24 mouse cellular contexts compared by ENCODE assay signal in genomic region chr17:35071454-35071853, GRCm38 (mm10). TPM values are rescaled to one million over a fixed set of nuclear protein-coding genes. Genes with fewer than 3 reads are reported as not detected.
DNase-seq lines count a peak whose midpoint lies in the region; ATAC-seq lines count a peak whose summit lies in the region.
"Had no signal": no experiment of that assay in that cellular context is flagged by ENCODE, and none has a peak within 500 bp of the region (broad histone marks: within the 10 kb centered on the region; RNA-seq: fewer than 3 reads in every experiment).

No protein-coding gene starts in this region.

- H3K27ac ChIP-seq in lung, embryonic 15.5 days: peak overlapping the region; percentile 29
- H3K27ac ChIP-seq: embryonic facial prominence, embryonic 12.5 days; hindbrain, embryonic 12.5 days; hindbrain, embryonic 15.5 days had no signal

- DNase-seq in cerebellum, adult 9-11 months: peak; percentile 66
- DNase-seq in cerebellum, postnatal 36 days: no peak
- peak; percentile 49 to 52 for DNase-seq in cerebellum, postnatal 25 days
- DNase-seq in cerebellum, adult 11 months: no peak
- no peak for DNase-seq in lung, postnatal 10 days
- DNase-seq: adrenal gland, adult 2 months; adrenal gland, postnatal 14 days; forebrain, postnatal 0 days; gastrocnemius, adult 2 months; gastrocnemius, postnatal 14 days had no signal

- H3K4me2 ChIP-seq in lung, embryonic 15.5 days: no peak overlapping the region
- H3K4me2 ChIP-seq: embryonic facial prominence, embryonic 12.5 days; embryonic facial prominence, embryonic 15.5 days; heart, embryonic 11.5 days; hindbrain, embryonic 12.5 days; hindbrain, embryonic 15.5 days had no signal

- H3K4me3 ChIP-seq in lung, embryonic 15.5 days: no peak overlapping the region
- H3K4me3 ChIP-seq: embryonic facial prominence, embryonic 12.5 days; embryonic facial prominence, embryonic 15.5 days; gastrocnemius, adult 2 months; hindbrain, embryonic 12.5 days; hindbrain, embryonic 15.5 days had no signal

- 64% methylated on average over 9 of the region's 9 CpGs for WGBS in lung, embryonic 15.5 days

- H3K4me1 ChIP-seq in lung, embryonic 15.5 days: peaks cover 8% of the 10 kb centered on the region
- H3K4me1 ChIP-seq: hindbrain, embryonic 15.5 days had no signal

- no peaks in the 10 kb centered on the region for H3K9me3 ChIP-seq in lung, embryonic 15.5 days
- H3K9me3 ChIP-seq: embryonic facial prominence, embryonic 12.5 days; embryonic facial prominence, embryonic 15.5 days; hindbrain, embryonic 12.5 days; hindbrain, embryonic 15.5 days had no signal

- no peaks in the 10 kb centered on the region for H3K36me3 ChIP-seq in lung, embryonic 15.5 days
- H3K36me3 ChIP-seq: embryonic facial prominence, embryonic 12.5 days; embryonic facial prominence, embryonic 15.5 days; hindbrain, embryonic 12.5 days; hindbrain, embryonic 15.5 days had no signal

- H3K9ac ChIP-seq in lung, embryonic 15.5 days: no peak overlapping the region
- H3K9ac ChIP-seq: embryonic facial prominence, embryonic 12.5 days; embryonic facial prominence, embryonic 15.5 days; forebrain, postnatal 0 days; hindbrain, embryonic 12.5 days; hindbrain, embryonic 15.5 days had no signal

- H3K27me3 ChIP-seq in lung, embryonic 15.5 days: peaks cover 11% of the 10 kb centered on the region

- no peak for ATAC-seq in lung, embryonic 15.5 days (ENCODE audit: borderline replicate concordance, extremely low read depth, low FRiP score, low TSS enrichment)
- ATAC-seq: CD4-positive, CD25-positive, alpha-beta regulatory T cell, adult 4 months; forebrain, embryonic 14.5 days; forebrain, postnatal 0 days; intestine, postnatal 0 days had no signal

RNA-seq across cellular contexts. Expression of gene Ly6g6e, which starts 5.2 kb away (rescaled TPM):
- polyA plus RNA-seq in lung, embryonic 15.5 days (2015; fragmentation: Nextera tagmentation; extraction: Ambion mirVana): 0.96 and 1.2 TPM in 2 replicates
- polyA plus RNA-seq: C2C12; CD4-positive, CD25-positive, alpha-beta regulatory T cell, adult 4 months; hindbrain, embryonic 12.5 days had no signal

RNA-seq across cellular contexts. Expression of gene Mpig6b, which starts 5.5 kb away (rescaled TPM):
- polyA plus RNA-seq in lung, embryonic 15.5 days (2015; fragmentation: Nextera tagmentation; extraction: Ambion mirVana): 0.67 and 0.93 TPM in 2 replicates
- polyA plus RNA-seq: CD4-positive, CD25-positive, alpha-beta regulatory T cell, adult 4 months had no signal

RNA-seq across cellular contexts. Expression of gene Ly6g6c, which starts 6.3 kb away (rescaled TPM):
- polyA plus RNA-seq in lung, embryonic 15.5 days (2015; fragmentation: Nextera tagmentation; extraction: Ambion mirVana): 0.36 and 0.39 TPM in 2 replicates
- polyA plus RNA-seq: adrenal gland, adult 2 months; CD4-positive, CD25-positive, alpha-beta regulatory T cell, adult 4 months; embryonic facial prominence, embryonic 12.5 days; forebrain, embryonic 14.5 days; forebrain, postnatal 0 days; frontal cortex, adult 2 months; heart, embryonic 11.5 days; heart, embryonic 14.5 days; heart, postnatal 0 days; hindbrain, embryonic 12.5 days; intestine, embryonic 14.5 days had no signal

RNA-seq across cellular contexts. Expression of gene Ly6g6d, which starts 6.4 kb away (rescaled TPM):
- polyA plus RNA-seq in lung, embryonic 15.5 days (2015; fragmentation: Nextera tagmentation; extraction: Ambion mirVana): 5.2 and 6.7 TPM in 2 replicates
- polyA plus RNA-seq: C2C12; CD4-positive, CD25-positive, alpha-beta regulatory T cell, adult 4 months had no signal

RNA-seq across cellular contexts. Expression of gene Ddah2, which starts 12.6 kb away (rescaled TPM):
- polyA plus RNA-seq in lung, embryonic 15.5 days (2015; fragmentation: Nextera tagmentation; extraction: Ambion mirVana): 330 and 333 TPM in 2 replicates

Comparison
In these comparisons a context has a peak if more than half of its experiments do, and no peak if none do; other contexts are left out.
1. DNase-seq: peak in cerebellum, adult 9-11 months (single experiment) and cerebellum, postnatal 25 days (2 of 2); none in cerebellum, postnatal 36 days (0 of 2), cerebellum, adult 11 months (single experiment) and lung, postnatal 10 days (single experiment).